Mouse (Mus musculus): ENCODE measurements around the gene Olfr61.
"Not testable (repeated sequence)": the region's sequence is repeated elsewhere in the genome, so short reads cannot be mapped to it uniquely, and the experiment has no call there.

The Olfr61 gene

GRCm38 (mm10) chr7:140628670-140629069 lies at the start of gene Olfr61:
Gene Olfr61 (plus strand): TSS chr7:140628970.
- DNase-seq = not testable (repeated sequence)

GRCm38 (mm10) chr7:140600969-140601368 lies 27.8 kb upstream of the Olfr61 start, which contains the start of gene Olfr46:
Gene Olfr46 (plus strand): TSS chr7:140601269.
- not testable (repeated sequence) for DNase-seq

- no peak for DNase-seq
These were observed 1.8 kb downstream of the Olfr61 start for GRCm38 (mm10) chr7:140630559-140630958.

- no peak for DNase-seq
These were observed 17.4 kb downstream of the Olfr61 start, which contains the start of gene Olfr53 for GRCm38 (mm10) chr7:140646152-140646551. Gene Olfr53 (plus strand): TSS chr7:140646452.

- no peak for DNase-seq
These were observed 30.9 kb downstream of the Olfr61 start, which contains the start of gene Olfr539 for GRCm38 (mm10) chr7:140659630-140660029. Gene Olfr539 (plus strand): TSS chr7:140659930.

GRCm38 (mm10) chr7:140670693-140671092 lies 41.9 kb downstream of the Olfr61 start:
- not testable (repeated sequence) for DNase-seq

- DNase-seq = no peak
These were observed 47.1 kb downstream of the Olfr61 start for GRCm38 (mm10) chr7:140675863-140676262.

GRCm38 (mm10) chr7:140679591-140679990 lies 50.8 kb downstream of the Olfr61 start:
- not testable (repeated sequence) for DNase-seq

- no peak for DNase-seq
These were observed 52.9 kb downstream of the Olfr61 start, which contains the start of gene Olfr45 for GRCm38 (mm10) chr7:140681651-140682050. Gene Olfr45 (plus strand): TSS chr7:140681951.

All from cerebellum, postnatal 14 days (tissue).